Mouse (Mus musculus) left cerebral cortex, postnatal 36 days (tissue): Measurements from ENCODE around the gene Gm17428. TPM values are rescaled to one million over a fixed set of nuclear protein-coding genes. Genes with fewer than 3 reads are reported as not detected.
A peak's percentile ranks its signal among the peaks of the same experiment; 100 is the strongest.
"Not testable (repeated sequence)": the region's sequence is repeated elsewhere in the genome, so short reads cannot be mapped to it uniquely, and the experiment has no call there.

Source experiments
- DNase-seq, 2 experiments: peaks; one replicate each; pipeline ENCODE4 v3.0.0; 2021 to 2022; ENCODE audit warnings: low spot score in 2 of 2, mixed read lengths in 1 of 2
- intact Hi-C: fragments of 180-260 bp; cut with DNase I; formaldehyde crosslinking; loops from one replicate; pipeline ENCODE4 v1.15.1; 2025
- total RNA-seq, 2 experiments: library from RNA; stranded (reverse); gene quantifications; 2 replicates each; pipeline ENCODE4 v1.2.3; 2021

Gene Gm17428
- total RNA-seq: not detected

DNA sequence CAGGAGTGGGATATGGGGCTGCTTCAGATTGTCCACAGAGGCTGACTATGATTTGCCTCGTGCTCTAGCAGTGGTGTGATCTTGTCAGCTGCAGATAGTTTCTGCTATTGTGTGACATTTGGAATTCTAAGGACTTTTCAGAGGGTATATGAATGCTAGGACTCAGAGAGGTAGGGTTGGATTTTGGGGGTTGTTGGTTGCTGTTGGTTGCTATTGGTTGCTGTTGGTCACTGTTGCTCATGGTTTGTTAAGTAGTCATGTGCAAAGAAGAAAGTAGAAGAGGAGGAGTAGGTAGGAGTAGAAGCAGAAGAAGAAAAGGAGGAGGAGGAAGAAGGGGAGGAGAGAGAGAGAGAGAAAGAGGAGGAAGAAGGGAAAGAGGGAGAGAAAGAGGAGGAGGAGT lies at the start of gene Gm17428:
TSS of gene Gm17428 (plus strand) at position 301 of the 400 bp plus-strand sequence.
- DNase-seq: no peak
- intact Hi-C loops: no loop called here

DNA sequence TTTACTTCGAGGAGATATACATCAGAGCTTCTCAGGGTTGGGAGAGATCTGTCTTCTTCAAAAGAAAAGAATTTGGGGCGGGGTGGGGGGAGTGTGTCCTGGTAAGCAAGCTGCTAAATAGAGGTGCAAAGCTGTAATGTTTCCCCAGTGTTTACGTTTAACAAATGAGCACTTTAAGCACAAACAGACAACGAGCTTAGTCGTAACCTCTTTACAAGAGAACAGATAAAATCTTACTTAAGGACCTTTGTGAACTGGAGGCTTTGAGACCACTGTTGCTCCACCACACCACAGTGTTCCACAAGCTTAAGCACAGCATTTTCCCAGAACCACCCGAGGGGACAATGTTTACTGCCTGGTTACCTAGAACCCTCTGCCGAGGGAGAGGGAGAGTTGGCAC lies 49.4 kb upstream of the Gm17428 start:
- intact Hi-C loops: no loop called here
- DNase-seq: no peak

DNA sequence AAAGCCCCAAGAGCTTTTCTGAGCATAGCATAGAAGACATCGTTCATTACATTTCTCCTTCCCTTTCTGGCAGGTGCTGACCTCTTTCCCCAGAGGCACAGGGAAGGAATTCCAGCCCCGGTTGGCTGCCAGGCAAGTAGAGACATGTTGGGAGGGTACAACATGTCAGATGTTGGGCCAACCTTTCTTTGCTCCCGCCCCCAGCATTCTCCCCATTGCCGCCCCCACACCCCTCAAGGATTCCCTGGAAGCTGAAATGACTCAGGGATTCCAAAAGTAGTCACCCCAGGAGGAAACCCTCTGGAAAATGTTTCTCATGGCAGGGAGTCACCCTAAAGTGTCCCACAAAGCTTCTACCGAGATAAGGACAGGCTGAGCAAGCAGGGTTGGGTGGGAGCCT lies 46.9 kb upstream of the Gm17428 start:
- intact Hi-C loops: no loop called here
- no peak for DNase-seq

DNA sequence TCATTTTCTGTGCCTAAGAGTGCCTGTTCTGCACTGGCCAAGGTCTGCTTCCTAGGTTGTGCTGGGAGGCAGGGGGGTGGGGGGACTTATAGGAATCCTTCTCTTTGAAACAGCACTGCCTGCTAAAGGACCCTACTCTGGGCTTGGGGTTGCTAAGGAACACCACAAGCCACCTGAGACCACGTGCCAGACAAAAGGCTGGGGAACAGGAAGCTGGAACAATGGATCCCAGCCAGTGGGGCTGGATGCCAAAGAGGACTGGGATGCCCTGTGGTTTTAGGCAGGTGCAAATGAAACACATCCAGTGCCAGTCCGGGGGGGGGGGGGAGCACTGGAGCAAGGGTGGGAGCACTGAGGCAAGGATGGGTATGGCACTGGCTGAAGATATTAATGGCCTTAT lies 46.3 kb upstream of the Gm17428 start:
- intact Hi-C loops: no loop called here
- no peak for DNase-seq

DNA sequence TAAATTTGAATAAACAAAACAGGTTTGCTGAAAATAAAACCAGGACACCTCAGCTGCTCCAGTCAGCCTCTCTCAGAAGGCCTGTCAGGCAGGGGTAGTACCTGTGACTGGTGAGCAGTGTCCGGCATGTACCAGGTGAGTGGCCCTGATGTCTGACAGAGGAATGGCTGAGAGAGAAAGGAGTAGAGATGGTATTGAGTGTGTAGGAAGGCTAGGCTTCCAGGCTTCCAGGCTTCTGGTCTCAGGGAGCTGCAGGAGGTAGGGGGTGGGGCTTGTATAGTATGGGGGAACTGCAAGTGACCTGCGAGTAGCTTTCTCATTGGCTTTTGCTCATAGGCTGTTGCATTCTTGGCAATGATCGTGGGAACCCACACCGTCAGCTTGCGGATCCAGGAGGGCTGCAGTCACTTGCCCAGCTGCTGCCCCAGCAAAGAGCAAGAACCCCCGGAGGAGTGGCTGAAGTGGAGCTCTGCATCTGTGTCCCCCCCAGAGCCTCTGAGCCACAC lies 44.0 kb upstream of the Gm17428 start, which contains the start of gene Il25:
TSS of gene Il25 (plus strand) at position 51 of the 506 bp plus-strand sequence.
- DNase-seq: no peak
- intact Hi-C loops: no loop called here

DNA sequence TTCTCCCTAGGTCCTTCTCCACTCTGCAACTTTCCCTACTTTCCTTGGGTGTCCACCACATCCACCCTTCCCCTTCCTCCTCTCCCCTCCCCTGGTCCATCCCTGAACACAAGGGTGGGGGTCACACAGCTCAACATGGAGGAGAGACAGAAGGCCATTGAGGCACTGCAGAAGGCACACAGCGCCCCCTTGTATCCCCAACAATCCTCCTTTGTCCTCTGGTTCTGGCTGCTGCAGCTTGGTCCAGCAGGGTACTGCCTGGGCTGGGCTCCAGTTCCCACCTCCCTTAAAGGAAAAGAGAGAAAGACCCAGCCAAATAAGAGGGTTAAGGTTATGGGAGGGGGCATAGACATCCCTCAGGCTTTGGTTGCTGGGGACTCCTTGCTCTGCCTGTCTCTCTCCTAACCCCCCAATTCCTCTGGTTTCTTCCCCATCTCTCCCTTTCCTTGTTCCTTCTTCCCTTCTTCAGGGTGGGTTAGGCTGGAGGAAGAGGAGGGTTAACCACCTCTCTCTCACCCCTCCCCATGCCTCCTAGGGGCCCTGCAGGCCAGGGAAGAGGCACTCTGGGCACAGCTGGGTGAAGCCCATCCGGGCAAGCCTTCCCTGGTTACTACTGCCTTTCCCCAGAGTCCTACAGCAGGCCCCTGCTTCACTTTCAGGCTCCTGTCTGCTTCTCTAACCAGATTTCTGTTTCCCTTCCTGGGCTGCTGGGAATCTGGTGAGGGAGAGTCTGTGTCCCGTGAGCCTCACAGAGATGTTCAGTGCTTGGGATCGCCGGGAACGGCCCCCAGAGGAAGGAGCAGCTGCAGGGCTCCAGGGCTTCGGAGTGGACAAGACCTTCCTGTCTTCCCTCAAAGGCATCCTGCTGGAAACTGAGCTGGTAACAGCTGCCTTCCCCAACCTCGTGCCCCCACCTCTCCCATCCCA lies 40.6 kb upstream of the Gm17428 start, which contains the start of gene Cmtm5:
TSS of gene Cmtm5 (plus strand) at position 358 of the 927 bp plus-strand sequence.
- intact Hi-C loops: no loop called here
- peak; percentile 41 to 53 for DNase-seq

DNA sequence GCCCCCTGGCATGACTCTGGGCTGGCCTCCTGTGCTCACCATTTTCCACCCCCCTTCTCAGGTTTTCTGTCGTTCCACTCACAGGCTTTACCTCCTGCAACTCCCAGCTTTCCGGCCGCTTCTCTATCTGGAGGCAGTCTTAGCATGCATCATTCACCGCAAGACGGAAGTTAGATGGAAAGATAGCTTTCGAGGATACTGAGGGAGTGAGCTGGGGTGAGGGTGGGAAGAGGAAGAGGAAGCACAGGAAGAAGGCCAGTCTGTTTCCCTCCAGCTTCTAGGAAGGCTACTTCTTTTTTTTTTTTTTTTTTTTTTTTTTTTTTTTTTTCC lies 39.9 kb upstream of the Gm17428 start:
- intact Hi-C loops: no loop called here
- DNase-seq: no peak

DNA sequence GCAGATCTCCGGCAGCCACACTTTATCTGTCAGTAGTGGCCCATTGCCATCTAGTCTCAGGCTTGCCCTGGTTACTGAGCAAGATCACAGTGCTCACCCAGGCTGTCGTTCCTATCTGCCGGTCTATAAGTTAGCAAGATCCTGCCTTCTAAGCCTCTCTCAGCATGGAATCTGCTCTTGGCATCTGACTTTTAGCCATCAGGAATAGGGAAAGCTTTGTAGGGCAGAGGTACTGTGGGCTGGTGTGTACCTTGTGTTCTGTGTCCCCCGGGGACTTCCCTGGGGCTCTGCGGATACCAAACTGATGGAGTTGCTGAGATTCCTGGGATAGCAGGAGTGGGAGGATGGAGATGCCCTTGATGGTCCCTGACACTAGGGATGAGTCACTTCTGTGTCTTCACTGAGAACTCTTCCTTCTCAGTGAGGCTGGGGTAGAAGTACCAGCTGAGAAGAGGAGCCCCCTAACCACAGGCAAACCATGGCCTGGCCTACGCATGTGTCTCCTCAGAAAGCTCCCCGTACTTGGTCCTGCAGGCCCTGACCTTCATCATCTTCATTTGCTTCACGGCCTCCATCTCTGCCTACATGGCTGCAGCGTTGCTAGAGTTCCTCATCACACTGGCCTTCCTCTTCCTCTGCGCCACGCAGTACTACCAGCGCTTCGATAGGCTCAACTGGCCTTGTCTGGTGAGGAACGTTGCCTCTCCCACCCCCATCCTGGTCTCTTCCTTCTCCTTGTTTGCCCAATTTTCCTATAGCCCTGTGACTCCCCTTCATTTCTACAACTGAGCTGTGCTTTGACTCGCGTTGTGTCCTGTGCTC lies 39.2 kb upstream of the Gm17428 start:
- intact Hi-C loops: loop anchor here (2.0 kb wide), 1 partner anchor 37 kb away; no protein-coding TSS in a partner anchor
- DNase-seq: no peak

DNA sequence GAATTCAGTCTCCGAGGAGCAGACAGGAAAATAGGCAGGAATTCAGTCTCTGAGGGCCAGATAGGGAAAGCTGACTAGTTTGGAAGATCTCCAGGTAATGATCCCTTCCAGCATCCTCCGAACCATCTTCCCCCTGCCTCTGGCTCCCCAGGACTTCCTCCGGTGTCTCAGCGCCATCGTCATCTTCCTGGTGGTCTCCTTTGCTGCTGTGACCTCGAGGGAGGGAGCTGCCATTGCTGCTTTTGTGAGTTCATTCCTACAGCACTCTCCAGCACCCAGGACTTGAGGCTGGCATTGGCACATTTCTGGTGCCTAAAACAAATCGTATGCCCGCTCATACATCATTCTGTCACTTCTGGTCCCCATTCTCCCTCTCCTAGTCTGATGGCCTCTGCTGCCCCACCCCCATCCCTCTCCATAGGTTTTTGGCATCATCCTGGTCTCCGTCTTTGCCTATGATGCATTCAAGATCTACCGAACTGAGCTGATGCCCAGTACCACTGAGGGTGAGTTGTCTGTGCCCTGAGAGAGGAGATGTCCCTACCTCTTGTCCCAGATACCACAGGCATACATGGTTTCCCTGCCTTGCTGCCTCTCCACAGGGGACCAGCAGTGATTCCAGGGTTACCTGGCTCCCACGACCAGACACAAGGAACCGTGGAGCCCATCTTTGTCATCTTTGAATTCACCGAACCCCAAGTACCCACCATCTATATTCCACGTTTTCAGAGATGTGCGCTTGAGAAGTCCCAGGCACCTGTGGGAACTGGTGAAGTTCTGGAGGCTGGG lies 38.1 kb upstream of the Gm17428 start:
- DNase-seq: no peak
- intact Hi-C loops: loop anchor here (2.0 kb wide), 1 partner anchor 38 kb away; no protein-coding TSS in a partner anchor

DNA sequence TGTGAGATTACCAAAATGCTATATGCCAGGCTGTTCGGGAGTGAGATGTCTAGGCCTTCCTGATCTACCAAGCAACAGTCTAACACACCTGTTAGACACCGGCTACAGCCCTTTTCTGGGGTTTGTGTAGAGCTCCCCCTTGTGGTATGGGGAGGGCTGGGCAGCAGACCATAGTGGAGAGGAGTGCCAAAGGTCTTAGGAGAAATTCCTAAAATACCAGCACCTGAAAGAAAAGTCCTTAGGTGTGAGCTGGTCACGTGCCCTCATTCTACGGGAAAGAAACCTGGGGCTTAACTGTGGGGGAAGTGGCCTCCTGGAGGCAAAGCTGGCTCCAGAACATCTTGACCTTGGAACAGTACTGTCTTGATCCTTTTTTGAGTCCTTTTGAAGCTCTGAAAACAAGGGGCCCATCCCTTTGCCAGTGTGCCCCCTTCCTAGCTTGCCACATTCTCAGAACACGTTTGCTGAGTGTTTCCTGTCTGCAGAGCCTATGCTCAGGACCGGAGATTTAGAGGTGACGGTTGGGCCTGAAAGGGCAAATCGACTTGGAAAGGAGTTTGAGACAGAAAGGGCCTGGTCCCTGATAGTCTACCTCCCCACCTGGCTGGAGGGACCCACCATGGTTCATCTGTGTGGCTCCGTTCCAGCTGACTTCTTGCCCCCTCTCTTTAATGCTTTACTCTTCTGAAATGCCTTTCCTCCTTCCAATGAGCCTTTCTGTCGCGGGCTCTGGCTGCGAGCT lies 37.1 kb upstream of the Gm17428 start:
- intact Hi-C loops: loop anchor here (2.0 kb wide), 1 partner anchor 39 kb away; no protein-coding TSS in a partner anchor
- DNase-seq: peak; percentile 32 to 54

DNA sequence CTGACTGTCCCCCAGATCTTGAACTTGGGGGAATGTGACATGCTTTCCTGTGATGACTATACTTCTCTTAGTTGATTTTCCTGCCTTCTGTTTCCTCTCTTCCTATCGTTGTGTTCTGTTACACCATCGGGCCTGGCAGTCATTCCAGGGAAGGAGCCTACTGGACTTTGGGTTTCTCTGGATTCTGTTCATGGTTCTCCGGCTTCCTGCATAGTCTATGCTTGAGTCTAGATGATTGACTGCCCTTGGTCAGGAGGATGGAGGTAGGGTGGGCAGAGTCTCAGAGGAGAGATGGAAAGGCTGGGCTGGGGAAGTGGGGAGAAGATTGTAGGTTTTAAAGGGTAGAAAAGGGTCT lies 36.6 kb upstream of the Gm17428 start:
- intact Hi-C loops: no loop called here
- DNase-seq: no peak

DNA sequence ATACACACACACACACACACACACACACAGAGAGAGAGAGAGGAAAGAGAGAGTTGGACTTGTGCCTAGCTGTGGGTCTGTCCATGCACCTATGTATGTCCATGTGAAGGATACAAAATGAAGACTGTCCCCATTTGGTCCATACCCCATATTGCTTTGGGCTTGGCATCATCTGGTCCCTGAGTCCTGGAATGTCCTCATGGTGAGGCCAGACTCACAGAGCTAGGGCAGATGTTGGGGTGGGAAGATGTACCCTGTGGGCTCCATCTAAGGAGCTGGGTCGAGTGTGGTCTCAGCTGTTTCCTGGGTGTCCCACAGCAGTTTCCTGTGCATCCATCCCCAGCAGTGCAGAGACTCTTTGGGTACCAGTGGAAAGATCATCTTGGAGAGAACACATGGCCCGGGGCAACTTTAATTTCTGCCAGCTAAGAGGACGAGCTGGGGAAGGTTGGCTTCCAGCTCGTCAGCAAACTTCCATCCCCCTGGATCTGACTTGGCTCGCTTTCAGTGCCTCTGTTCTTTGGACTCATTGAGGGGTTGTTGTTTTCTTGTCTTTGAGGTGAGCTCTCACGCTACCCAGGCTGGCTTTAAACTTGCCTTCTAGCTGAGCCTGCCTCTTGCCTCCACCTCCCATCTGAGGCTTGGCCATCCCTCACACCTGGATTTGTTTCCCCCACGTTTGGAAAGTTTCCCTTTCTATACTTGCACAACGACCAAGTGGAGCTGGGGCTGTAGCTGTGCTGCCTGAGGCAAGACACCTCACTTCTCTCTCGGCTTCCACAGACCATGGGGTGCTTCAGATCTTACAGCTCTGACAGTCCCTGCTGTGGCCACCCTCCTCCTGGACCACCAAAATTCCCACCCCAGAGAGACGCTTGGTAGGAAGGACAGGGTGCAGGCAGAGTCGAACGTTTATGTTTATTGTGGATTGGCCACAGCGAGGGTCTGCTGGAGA lies 35.4 kb upstream of the Gm17428 start:
- intact Hi-C loops: no loop called here
- DNase-seq: no peak

DNA sequence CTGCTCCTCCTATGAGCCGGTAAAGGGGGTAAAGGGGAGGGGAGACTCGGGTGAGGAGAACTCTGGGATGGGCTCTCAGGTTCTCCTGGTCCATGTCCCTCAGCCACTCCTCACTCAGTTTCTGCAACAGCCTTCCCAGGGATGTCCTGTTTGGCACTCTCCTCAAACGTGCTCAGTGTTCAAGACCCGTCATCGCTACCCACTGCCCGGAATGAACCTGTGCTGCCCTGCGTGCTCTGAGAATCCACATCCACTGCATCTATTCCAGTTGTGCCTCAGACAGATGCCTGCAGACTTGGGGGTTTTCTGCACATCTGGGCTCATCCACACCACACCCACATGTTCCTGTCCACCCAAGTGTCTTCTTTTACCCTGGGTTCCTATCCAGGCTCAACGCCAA lies 34.3 kb upstream of the Gm17428 start:
- intact Hi-C loops: no loop called here
- DNase-seq: no peak

DNA sequence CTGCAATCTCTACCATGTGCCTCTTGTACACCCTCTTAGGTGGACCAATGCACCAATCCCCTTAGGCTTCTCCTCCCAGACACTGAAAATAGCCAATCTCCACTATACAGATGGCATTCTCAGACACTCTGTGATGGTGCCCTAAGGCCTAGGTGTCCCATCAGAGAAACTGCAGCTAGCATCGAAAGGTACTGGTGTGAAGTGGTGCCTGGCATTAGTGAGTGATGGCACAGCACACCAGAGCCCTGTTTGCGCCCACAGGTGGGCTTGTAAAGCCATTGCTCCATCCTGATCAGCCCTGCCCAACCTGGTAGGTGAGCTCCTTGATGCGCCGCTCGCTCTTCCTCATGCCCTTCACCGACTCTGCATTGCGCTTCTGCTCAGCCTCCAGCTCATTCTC lies 32.8 kb upstream of the Gm17428 start:
- no peak for DNase-seq
- intact Hi-C loops: no loop called here

DNA sequence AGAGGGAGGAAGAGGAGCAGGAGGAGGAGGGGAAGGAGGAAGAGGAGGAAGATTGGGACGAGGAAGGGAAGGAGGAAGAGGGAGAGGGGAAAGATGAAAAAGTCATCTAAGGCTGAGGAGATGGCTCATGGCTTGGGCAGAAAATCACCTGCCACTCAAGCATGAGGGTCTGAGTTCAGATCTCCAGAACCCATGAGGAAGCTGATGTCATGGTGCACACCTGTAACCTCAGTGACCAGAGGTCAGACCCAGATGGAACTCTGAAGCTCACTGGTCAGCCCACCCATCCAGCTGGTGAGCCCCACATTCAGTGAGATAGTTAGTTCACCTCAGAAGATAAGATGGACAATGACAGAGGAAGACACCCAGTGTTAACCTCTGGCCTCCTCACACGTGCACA lies 31.8 kb upstream of the Gm17428 start:
- intact Hi-C loops: no loop called here
- no peak for DNase-seq

DNA sequence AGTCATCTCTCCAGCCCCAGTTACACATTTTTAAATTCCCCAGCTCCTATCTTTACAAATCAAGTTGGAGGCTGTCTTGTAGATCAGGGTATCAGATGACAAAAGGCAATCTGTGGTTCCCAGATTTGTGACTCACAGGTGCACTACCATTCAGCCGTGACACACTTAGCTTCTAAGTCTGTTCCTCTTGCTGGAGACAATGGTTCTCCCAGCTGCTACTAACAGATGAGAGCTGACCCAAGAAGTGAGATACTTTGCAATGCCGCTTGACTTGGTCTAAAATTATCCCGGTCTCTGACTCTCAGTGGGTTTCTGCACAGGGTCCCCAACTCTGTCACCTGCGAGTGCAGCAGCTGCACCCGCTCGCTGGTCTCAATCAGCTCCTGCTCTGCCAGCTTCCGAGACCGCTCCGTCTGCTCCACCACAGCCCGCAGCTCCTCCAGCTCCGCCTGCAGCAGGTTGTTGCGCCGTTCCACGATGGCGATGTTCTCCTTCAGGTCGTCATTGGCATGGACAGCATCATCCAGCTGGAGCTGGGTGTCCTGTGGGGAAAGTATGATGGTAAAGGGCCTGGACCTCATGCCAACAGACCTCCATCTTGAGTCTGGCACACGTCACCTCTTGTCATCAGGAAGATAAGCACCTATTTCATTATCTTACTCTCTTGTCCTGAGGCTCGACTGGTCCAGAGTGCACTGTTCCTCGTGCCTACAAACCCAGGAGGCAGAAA lies 30.6 kb upstream of the Gm17428 start:
- intact Hi-C loops: no loop called here
- no peak for DNase-seq

DNA sequence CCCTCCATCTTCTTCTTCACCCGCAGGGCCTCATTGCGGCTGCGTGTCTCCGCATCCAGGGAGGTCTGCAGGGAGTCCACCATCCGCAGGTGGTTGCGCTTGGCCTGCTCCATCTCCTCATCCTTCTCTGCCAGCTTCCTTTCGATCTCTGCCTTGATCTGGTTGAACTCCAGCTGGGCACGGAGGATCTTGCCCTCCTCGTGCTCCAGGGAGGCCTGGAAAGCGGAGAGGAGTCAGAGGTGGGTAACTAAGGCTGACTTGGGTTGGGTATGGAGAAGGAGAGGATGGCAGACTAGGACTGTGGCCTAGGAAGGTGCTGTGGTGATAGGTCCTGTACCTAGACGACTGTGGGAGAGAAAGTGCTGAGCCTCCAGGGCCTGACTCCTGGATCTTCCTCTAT lies 29.7 kb upstream of the Gm17428 start:
- DNase-seq, intact Hi-C loops: not testable (repeated sequence)
